Mouse (Mus musculus) c-Kit-positive CD71-positive TER-119-negative erythroid progenitor cells, embryonic 14.5 days (primary cell): ENCODE measurements around the gene Hist3h2ba.

Experiments used
- DNase-seq: peaks from one replicate; pipeline ENCODE4 v3.0.0-alpha.2; 2013; ENCODE audit warnings: low read depth

Gene Hist3h2ba

GRCm38 (mm10) chr11:58948542-58949479 is at the start of gene Hist3h2ba:
Hist3h2ba (plus strand) TSS chr11:58948920.
- DNase-seq, result peak; percentile 56

DNA sequence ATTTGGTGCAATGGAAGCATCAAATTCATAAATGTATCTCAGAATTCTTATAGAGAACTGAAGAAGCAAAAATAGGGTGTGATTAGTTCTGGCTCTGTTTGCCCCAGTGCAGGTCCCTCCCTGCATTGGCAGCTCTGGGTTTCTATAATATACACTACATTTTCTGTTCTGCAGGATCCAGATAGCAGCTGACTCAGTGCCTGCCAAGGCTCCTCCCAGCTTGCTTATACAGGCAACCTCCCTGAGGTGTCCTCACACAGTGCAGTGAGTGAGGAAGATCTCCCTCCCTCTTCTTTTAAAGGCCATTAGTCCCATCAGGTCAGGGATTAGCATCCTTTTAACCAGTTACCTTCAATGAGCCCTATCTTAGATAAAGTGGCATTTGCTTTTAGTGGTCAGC is 47.6 kb upstream of the Hist3h2ba start:
- no peak for DNase-seq

- peak; percentile 92 for DNase-seq
Measured at GRCm38 (mm10) chr11:58903511-58904409, 45.0 kb upstream of the Hist3h2ba start, which contains the start of gene Zfp39. Zfp39 (minus strand) TSS chr11:58904225.

DNA sequence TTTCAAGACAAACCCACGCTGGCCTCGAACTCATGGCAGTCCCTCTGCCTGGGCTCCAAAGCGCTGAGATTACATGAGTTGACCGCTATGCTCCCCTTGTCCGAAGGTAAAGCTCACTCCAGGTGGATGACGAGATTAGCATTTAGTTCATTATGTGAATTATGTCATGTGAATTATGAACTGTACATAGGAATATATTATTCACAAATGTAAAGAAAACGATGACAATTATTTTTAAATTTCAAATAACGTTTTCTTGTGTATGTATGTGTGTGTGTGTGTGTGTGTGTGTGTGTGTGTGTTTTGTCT is 44.4 kb upstream of the Hist3h2ba start:
- no peak for DNase-seq

DNA sequence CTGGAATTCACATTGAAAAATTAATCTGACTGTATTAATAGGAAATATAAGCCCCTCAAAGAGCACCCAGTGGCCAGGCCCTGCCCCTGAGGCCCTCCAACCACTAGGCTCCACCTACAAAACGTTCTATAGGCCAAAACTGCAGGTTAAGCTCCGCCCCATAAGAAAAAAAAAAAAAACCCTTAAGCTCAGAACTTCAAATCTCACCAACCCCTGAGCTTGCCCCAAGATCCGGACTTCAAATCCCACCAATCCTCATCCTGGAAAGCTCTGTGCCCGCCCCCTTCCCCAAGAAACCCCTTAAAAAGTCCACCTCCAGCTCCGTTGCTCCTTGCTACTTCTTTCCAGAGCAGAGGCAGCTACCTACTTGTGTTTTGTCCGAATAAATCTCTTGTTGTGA is 43.9 kb upstream of the Hist3h2ba start:
- DNase-seq, result peak; percentile 53

DNA sequence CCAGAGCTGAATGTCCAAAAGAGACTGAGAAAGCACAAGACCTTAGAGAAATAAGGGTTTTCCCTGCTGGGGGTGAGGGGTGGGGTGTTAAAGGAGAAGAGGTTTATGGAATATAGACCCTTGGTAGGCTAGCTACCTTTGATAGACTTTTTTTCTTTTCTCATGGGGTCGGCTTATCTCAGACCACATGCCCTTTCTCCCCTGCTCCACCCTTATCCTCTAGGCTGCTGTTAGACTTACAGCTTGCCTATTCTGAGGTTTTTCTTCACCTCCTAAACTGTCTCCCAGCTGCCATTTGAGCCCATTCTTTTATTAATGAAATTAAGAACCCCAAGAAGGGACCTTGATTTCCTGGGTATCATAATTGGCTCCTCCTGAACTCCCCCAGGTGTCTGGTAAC is 34.9 kb upstream of the Hist3h2ba start:
- DNase-seq, result no peak

DNA sequence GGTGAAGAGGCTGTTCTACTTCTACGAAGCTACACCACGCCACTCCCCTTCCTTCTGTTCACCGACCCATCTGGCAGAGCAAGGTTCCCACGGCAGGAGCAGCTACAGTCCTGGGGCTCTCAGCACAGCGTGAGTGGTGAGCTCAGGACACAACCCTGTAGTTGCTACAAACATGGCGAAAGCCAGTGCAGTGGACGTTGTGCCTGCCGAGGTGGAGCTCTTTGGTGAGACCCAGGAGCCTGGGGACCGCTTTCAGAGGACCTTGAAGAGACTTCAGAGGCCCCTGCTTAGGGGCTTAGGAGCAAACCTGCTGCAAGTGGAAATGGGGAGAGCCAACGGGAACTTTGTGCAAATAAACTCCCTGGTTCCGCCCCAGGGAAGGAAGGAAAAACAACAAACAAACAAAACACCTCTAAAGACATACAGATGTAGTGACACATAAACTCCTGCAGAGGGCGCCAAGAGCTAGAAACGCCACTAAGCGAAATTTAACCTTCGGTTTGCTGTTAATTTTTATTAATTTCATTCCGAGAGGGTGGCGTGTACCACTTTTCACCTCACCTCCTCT is 34.2 kb upstream of the Hist3h2ba start:
- DNase-seq, result no peak

DNA sequence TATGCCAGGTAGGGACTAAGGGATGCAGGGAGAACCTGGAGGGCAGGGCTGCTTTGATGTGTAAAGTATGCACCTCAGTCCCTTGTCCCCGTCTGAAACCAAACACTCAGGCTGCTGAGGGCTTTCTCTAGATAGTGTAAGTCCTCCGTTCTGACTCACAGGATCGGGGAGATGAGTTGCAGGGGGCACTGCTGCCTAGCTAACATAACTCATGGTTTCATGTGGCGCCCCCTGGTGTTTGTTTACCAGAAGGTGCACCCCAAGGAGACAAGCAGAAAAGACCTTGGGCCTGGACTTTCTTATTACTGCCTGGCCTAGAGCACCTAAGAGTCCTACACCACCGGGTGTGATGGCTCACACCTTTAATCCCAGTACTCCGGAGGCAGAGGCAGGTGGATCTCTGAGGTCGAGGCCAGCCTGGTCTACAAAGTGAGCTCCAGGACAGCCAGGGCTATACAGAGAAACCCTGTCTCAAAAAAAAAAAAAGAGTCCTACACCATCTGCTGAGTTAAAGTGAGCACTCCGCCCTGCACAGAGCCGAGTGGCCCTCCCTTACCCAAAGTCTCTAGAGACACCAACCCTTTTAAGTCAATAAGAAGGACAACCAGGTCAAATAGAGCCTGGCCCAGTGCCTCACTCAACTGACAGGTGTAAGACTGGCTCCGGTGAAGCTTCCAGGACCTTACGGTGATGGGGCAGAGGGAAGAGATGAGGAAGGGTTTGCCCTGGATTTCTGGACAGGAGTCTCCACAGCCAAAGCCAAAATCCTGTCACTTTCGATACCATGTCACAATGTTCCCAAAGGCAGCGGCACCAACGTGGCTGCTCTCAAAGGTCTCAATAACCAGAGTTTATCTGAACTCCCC is 31.6 kb upstream of the Hist3h2ba start:
- peak; percentile 84 for DNase-seq

- DNase-seq, result no peak
Measured at GRCm38 (mm10) chr11:58917745-58918366, 30.9 kb upstream of the Hist3h2ba start, which contains the start of gene Btnl10. Btnl10 (plus strand) TSS chr11:58917908.

DNA sequence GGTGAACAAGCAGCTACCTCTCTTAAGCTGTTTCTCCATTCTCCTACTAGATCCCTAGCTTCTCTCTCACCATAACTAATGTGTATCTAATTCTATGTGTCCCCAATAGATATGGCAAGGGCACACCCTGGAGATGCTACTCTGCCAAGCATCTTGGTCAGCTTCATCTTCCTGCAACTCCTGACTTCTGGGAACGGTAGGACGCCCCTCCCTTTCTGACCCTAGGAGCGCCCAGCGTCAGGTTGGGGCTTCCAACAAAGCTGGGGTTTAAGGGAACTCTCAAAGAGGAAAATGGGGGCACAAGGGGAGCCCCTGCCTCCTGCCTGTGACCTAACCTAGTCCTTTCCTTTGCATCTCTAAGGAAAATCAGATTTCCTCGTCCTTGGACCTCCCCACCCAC is 30.0 kb upstream of the Hist3h2ba start:
- no peak for DNase-seq

DNA sequence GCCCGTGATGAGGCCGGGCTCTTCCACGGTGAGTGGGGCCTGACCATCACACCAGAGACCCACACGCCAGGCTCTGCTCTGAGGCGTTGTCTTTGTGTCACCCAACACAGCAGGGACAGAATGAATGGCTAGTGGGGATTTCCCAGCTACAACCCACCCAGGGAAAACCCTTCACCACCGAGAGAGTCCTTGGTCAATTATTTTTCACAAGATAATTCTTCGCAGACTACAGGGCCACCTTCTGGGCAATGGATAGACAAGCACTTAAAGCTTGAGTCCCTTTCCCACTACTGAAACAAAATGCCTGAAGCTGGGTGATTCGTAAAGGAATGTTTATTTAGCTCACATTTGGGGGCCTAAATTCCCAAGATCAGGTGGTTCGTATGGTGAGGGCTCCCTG is 26.3 kb upstream of the Hist3h2ba start:
- no peak for DNase-seq

- DNase-seq, result no peak
Measured at GRCm38 (mm10) chr11:58926651-58927050, 22.1 kb upstream of the Hist3h2ba start.

DNA sequence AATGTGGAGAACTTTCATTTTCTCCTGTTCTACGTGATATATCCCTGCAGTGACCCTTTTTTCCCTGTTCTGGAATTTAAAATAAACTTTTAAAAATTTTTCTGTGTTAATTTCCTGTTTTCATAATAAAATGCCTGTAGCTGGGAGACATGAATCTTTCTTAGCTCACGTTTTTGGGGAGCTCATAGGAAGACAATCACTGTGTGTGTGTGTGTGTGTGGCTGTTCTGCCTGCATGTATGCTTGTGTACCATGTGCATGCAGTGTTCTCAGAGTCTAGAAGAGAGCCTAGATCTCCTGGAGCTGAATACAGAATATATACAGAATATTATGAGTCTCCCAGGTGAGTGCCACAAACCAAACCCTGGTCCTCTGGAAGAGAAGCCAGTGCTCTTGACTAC is 21.7 kb upstream of the Hist3h2ba start:
- DNase-seq, result no peak

DNA sequence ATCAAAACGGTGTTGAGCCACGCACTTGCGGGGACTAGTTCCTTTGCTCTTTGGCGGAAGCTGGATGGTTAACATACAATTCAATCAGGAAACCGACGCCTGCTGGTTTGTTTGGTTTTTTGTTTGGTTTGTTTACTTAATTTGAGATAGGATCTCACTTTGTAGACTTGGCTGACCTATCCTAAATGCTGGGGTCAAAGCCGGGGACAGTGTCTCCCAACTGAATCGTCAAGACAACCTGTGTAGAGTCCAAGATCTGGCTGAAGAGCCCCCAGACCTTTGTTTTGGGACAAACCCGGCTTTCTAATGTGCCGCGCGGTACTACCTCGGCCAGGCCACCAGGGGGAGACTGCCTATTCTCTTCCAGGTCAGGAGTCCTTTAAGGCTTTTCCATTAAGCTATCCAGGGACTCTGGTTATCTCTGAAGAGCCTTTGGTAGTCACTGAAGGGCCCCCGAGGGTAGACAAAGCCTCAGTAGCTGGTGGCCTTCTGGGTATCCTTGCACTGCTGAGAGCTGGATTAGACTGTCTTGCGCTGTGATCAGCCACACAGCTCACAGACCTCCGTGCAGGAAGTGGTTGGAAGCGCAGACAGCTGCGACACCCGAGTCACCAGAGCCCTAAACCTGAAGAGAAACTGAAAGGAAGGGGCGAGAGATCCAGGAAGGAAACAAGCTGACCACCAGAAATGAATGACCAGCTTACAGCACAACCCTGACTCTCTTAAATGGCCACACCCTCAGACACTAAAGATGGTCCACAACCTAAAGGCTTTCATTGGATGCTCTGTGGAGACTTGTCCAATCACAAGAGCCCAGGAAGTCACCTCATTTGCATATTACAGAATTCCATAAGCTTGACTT is 20.7 kb upstream of the Hist3h2ba start:
- DNase-seq, result no peak

GRCm38 (mm10) chr11:58929055-58929454 is 19.7 kb upstream of the Hist3h2ba start:
- DNase-seq, result no peak

GRCm38 (mm10) chr11:58929641-58930040 is 19.1 kb upstream of the Hist3h2ba start:
- DNase-seq, result no peak

- DNase-seq, result peak; percentile 40
Measured at GRCm38 (mm10) chr11:58930254-58930653, 18.5 kb upstream of the Hist3h2ba start.

- DNase-seq, result no peak
Measured at GRCm38 (mm10) chr11:58931576-58931975, 17.1 kb upstream of the Hist3h2ba start.

DNA sequence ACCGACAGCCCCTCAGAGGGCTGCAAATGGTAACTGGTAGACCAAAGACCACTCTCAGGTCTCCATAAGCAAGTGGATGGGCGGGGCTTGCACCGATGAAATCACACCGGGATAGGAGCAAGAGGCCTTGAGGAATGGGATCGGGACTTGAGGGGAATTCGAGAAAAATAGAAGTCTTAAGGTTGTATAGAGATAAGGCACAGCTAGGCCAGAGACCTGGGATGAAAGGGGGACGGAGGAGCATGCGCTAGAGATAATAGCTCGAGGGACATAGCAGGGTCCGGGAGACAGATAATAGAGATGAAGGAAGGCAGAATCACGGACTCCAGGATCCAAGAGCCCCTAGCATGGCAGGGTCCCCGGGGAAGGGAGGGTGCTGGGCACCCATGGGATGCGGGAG is 10.8 kb upstream of the Hist3h2ba start:
- no peak for DNase-seq
